Mouse (Mus musculus): Measurements from ENCODE around the gene Snrk. TPM values are rescaled to one million over a fixed set of nuclear protein-coding genes. Genes with fewer than 3 reads are reported as not detected.

Snrk gene
- total RNA-seq, 1 experiment from 2014 or later: 197 TPM

DNA sequence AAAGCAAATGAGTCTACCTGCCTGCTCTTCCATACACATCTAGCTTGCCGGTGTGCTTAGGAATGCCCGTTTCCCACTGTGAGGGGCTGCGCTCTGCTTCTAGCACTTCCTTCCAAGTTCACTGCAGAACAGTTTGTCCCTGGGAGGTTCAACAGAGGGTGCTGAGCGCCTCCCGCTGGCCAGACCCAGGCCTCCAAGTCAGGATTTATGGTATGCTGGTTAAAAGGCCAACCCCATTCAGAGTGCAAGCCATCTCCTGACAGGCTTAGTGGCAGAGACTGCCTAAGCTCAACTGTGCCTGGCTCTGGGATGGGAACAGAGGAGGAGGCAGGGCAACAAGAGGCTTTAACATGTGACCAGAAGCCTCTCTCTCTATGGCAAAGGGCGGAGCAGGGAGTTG lies 82.2 kb downstream of the Snrk start:
- no peak for ATAC-seq (ENCODE audit: extremely low read depth, insufficient number of reproducible peaks, low FRiP score, poor library complexity, severe bottlenecking)

DNA sequence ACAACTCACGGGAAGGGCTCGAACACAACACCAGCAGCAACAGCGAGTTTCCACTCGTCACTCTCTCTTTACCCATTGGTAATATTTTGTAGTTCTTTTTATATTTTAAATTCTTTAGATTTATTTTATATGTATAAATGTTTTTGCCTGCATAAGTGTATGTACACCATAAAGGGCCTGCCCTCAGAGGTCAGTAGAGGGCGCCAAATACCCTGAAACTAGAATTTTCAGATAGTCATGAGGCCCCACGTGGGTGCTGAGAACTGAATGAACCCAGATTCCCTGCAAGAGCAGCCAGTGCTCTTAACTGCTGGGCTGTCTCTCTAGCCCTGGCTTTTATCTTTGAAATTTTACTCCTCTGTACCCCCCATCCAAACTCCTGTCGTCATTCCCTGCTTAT lies 87.4 kb downstream of the Snrk start:
- no peak for ATAC-seq (ENCODE audit: extremely low read depth, insufficient number of reproducible peaks, low FRiP score, poor library complexity, severe bottlenecking)

DNA sequence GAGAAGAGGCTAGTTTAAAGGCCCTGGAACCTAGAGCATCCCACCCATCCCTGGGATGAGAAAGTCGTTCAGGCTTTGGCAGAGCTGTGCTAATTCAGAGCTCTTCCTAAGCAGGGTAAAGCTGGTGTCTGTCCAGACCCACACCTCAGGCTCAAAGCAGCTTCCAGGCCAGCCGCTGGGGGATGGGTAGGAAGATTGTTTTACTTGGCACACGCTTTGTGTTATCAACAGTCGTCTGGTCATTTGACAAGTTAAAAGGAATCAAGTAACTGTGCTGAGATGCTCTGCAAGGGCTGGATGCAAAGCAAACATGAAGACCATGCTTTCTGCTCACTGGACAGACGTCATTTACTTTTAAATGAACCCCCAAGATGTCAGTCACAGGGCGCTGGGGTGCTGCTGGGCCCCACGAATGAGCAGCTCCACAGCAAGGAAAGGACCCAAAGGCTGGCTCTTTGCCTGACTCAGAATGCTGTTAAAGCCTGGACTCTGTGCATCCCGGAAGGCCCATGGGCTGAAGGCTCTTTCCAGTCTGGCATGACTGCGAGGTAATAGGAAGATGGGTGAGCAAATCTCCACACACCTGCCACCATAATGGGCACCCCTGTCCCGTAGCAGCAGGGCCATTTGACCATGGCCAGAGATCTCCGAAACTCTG lies 88.6 kb downstream of the Snrk start:
- no peak for ATAC-seq (ENCODE audit: extremely low read depth, insufficient number of reproducible peaks, low FRiP score, poor library complexity, severe bottlenecking)

DNA sequence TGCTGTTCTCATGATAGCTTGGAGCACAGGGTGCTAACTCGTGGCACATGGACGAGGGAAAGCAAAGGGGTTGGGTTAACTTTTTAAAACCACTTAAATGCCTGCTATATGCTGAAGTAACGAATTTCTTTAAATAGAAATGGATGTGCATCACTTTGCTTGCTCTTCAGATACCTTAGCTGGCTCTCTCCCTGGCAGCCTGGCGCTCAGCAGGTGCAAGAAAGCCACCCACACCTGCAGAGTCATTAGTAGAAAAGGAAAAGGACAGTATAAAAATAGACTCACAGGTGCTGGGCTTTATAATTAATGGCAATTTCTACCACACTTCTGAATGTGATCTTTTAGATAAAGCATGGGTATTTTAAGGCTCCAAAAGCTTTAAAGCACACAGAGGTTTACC lies 91.2 kb downstream of the Snrk start:
- no peak for ATAC-seq (ENCODE audit: extremely low read depth, insufficient number of reproducible peaks, low FRiP score, poor library complexity, severe bottlenecking)

DNA sequence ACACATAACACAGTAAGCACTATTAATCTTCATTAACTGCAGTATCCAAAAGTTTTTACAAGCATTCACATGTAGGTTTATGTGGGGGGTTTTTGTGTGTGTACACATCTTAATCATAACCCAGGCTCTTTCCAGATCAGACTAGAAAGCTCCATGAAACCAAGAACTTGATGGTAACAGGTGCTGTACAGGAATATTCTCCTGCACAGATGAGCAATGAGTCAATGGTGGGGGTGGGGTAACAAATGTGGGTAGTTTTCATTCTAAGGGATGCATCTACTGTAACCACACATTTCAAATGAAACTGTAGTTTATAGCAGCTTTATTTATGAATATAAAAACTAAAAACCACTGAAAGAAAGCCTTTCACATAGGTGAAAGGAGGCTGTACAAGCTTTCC lies 98.1 kb downstream of the Snrk start:
- no peak for ATAC-seq (ENCODE audit: extremely low read depth, insufficient number of reproducible peaks, low FRiP score, poor library complexity, severe bottlenecking)

DNA sequence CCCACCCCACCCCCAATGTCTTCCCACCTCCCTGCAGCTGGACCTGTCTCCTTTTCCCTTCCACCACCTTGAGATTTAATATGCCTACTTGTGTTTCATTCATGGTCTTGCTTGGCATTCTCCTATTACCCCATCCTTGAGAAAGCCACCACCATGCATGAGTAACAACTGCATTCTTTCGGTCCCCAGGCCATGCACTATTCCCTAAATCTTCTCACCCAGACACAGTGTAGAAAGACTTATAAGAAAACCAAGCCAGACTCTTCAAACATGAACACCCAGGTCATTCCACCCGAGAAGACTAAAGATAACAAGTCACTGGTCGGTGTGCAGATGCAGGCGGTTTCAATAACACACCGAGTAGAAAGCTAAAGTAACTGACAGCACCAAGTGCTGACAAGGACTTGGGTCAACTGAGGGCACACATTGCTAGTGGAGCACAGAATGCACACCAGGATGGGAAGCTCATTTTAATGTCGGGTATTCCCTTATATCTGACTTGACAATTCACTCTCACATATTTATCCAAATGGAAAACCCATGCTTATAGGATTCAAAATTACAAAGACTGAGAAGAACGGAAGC lies 100.0 kb downstream of the Snrk start:
- ATAC-seq (ENCODE audit: extremely low read depth, insufficient number of reproducible peaks, low FRiP score, poor library complexity, severe bottlenecking): no peak

Other genes starting within 250 kb of the Snrk start
- 0.25 and 4.5 TPM in 2 replicates for gene Ackr2, start 218.9 kb upstream of the Snrk start, total RNA-seq (2017)
- gene Cyp8b1, start 201.0 kb upstream of the Snrk start, total RNA-seq (2017): not detected in 2 replicates
- gene Fam198a, start 166.3 kb upstream of the Snrk start, total RNA-seq (2017): not detected in 2 replicates
- not detected in 2 replicates for gene Pomgnt2, start 120.2 kb upstream of the Snrk start, total RNA-seq (2017)
- 21.6 and 24.4 TPM in 2 replicates for gene Ano10, start 177.2 kb downstream of the Snrk start, total RNA-seq (2017)
- gene Abhd5, start 234.3 kb downstream of the Snrk start, total RNA-seq (2017): 21.7 and 26.0 TPM in 2 replicates